Mouse (Mus musculus) MEL (cell line): ENCODE measurements around the gene Plxdc1. TPM values are rescaled to one million over a fixed set of nuclear protein-coding genes. Genes with fewer than 3 reads are reported as not detected.
A peak's percentile ranks its signal among the peaks of the same experiment; 100 is the strongest.

Experiments used
- DNase-seq: peaks from one replicate; pipeline ENCODE4 v3.0.0; 2011; ENCODE audit warnings: low read depth, low spot score
- H3K27ac ChIP-seq: 2 replicates; pipeline ENCODE4 v1.5.1; 2012; ENCODE audit warnings: low read depth, mild to moderate bottlenecking, control low read depth, low read length, moderate library complexity; ENCODE audit not compliant: control insufficient read depth
- H3K27me3 ChIP-seq, 2 experiments: fragments of 150-350 bp in 1 of 2; sonication (generic) in 1 of 2; 2 replicates each; pipeline ENCODE4 v1.6.1; 2012; ENCODE audit warnings: low read length in 2 of 2, mild to moderate bottlenecking in 2 of 2, improper control_type of control experiment in 1 of 2, moderate library complexity in 1 of 2; ENCODE audit not compliant: insufficient read depth in 2 of 2, control insufficient read depth in 1 of 2
- H3K36me3 ChIP-seq, 2 experiments: 2 replicates each; pipeline ENCODE4 v1.6.1; 2012 to 2014; ENCODE audit warnings: low read length in 2 of 2, improper control_type of control experiment in 1 of 2, inconsistent platforms in 1 of 2, mild to moderate bottlenecking in 1 of 2; ENCODE audit not compliant: insufficient read depth in 2 of 2, control insufficient read depth in 1 of 2
- H3K4me1 ChIP-seq, 2 experiments: fragments of 150-350 bp in 1 of 2; sonication (generic) in 1 of 2; 2 replicates each; pipeline ENCODE4 v1.6.1; 2012; ENCODE audit warnings: low read length in 2 of 2, improper control_type of control experiment in 1 of 2, mild to moderate bottlenecking in 1 of 2; ENCODE audit not compliant: insufficient read depth in 2 of 2, control insufficient read depth in 1 of 2
- H3K4me3 ChIP-seq, 2 experiments: fragments of 150-350 bp in 1 of 2; sonication (generic) in 1 of 2; 2 replicates each; pipeline ENCODE4 v1.5.1; 2012; ENCODE audit warnings: low read depth in 2 of 2, low read length in 2 of 2, mild to moderate bottlenecking in 2 of 2, moderate library complexity in 2 of 2, control low read depth in 1 of 2, improper control_type of control experiment in 1 of 2; ENCODE audit not compliant: control insufficient read depth in 1 of 2, insufficient read depth in 1 of 2
- H3K79me2 ChIP-seq: 2 replicates; pipeline ENCODE4 v1.6.1; 2012; ENCODE audit warnings: mild to moderate bottlenecking, low read length, moderate library complexity; ENCODE audit not compliant: control insufficient read depth, poor library complexity, insufficient read depth
- H3K9ac ChIP-seq: 2 replicates; pipeline ENCODE4 v1.6.1; 2012; ENCODE audit warnings: low read depth, mild to moderate bottlenecking, control low read depth, low read length, moderate library complexity; ENCODE audit not compliant: control insufficient read depth, poor library complexity, severe bottlenecking
- H3K9me3 ChIP-seq: fragments of 150-350 bp; sonication (generic); replicated peaks from 2 replicates; pipeline ENCODE4 v1.6.1; 2012; ENCODE audit warnings: mild to moderate bottlenecking, low read length, improper control_type of control experiment, moderate library complexity; ENCODE audit not compliant: insufficient read depth
- CHD2 ChIP-seq: IDR thresholded peaks from 2 replicates; pipeline ENCODE4 v1.6.1; 2011; ENCODE audit warnings: low read length, improper control_type of control experiment
- CTCF ChIP-seq, 3 experiments: IDR thresholded peaks in 2 of 3; conservative IDR thresholded peaks in 1 of 3; 2 replicates each; pipeline ENCODE4 v1.5.1; 2011 to 2012; ENCODE audit warnings: low read length in 3 of 3, low read depth in 2 of 3, mild to moderate bottlenecking in 2 of 3, improper control_type of control experiment in 1 of 3, inconsistent platforms in 1 of 3, mixed read lengths in 1 of 3, moderate library complexity in 1 of 3; ENCODE audit not compliant: control insufficient read depth in 1 of 3, insufficient read depth in 1 of 3, poor library complexity in 1 of 3, severe bottlenecking in 1 of 3
- E2F4 ChIP-seq: IDR thresholded peaks from 2 replicates; pipeline ENCODE4 v1.6.1; 2011; ENCODE audit warnings: low read depth, low read length, improper control_type of control experiment, borderline replicate concordance
- ELF1 ChIP-seq: IDR thresholded peaks from 2 replicates; pipeline ENCODE4 v1.6.1; 2014; ENCODE audit warnings: low read depth, mild to moderate bottlenecking, inconsistent platforms, low read length, improper control_type of control experiment, moderate library complexity
- GABPA ChIP-seq: IDR thresholded peaks from 2 replicates; pipeline ENCODE4 v1.6.1; 2012; ENCODE audit warnings: low read depth, mild to moderate bottlenecking, inconsistent platforms, low read length, improper control_type of control experiment, moderate library complexity
- MAZ ChIP-seq: IDR thresholded peaks from 2 replicates; pipeline ENCODE4 v1.6.1; 2012; ENCODE audit warnings: low read depth, mild to moderate bottlenecking, inconsistent platforms, low read length, improper control_type of control experiment
- MEF2A ChIP-seq: IDR thresholded peaks from 2 replicates; pipeline ENCODE4 v1.6.1; 2014; ENCODE audit warnings: low read depth, mild to moderate bottlenecking, inconsistent platforms, low read length, improper control_type of control experiment; ENCODE audit not compliant: poor library complexity, insufficient replicate concordance, severe bottlenecking; ENCODE audit errors: extremely low read depth
- MYC ChIP-seq: IDR thresholded peaks from 2 replicates; pipeline ENCODE4 v1.6.1; 2011; ENCODE audit warnings: low read depth, mild to moderate bottlenecking, low read length, improper control_type of control experiment, moderate library complexity
- NRF1 ChIP-seq: IDR thresholded peaks from 2 replicates; pipeline ENCODE4 v1.6.1; 2014; ENCODE audit warnings: low read depth, mild to moderate bottlenecking, inconsistent platforms, low read length, improper control_type of control experiment, moderate library complexity; ENCODE audit not compliant: poor library complexity, insufficient read depth, severe bottlenecking
- POLR2A ChIP-seq, 2 experiments: IDR thresholded peaks; 2 replicates each; pipeline ENCODE4 v1.6.1; 2011 to 2012; ENCODE audit warnings: low read length in 2 of 2, mild to moderate bottlenecking in 2 of 2, control low read depth in 1 of 2, improper control_type of control experiment in 1 of 2, low read depth in 1 of 2, moderate library complexity in 1 of 2; ENCODE audit not compliant: control insufficient read depth in 1 of 2, insufficient read depth in 1 of 2, poor library complexity in 1 of 2
- POLR2AphosphoS2 ChIP-seq: IDR thresholded peaks from 2 replicates; pipeline ENCODE4 v1.6.1; 2011; ENCODE audit warnings: low read length, improper control_type of control experiment
- RCOR1 ChIP-seq: IDR thresholded peaks from 2 replicates; pipeline ENCODE4 v1.6.1; 2012; ENCODE audit warnings: low read depth, mild to moderate bottlenecking, inconsistent platforms, low read length, improper control_type of control experiment
- SIN3A ChIP-seq: IDR thresholded peaks from 2 replicates; pipeline ENCODE4 v1.6.1; 2012; ENCODE audit warnings: low read length, improper control_type of control experiment, inconsistent platforms
- TAL1 ChIP-seq: IDR thresholded peaks from 2 replicates; pipeline ENCODE4 v1.6.1; 2012; ENCODE audit warnings: mild to moderate bottlenecking, inconsistent platforms, low read length, moderate library complexity, mixed read lengths
- TCF12 ChIP-seq: IDR thresholded peaks from 2 replicates; pipeline ENCODE4 v1.6.1; 2014; ENCODE audit warnings: low read depth, mild to moderate bottlenecking, inconsistent platforms, low read length, improper control_type of control experiment, moderate library complexity
- ZNF384 ChIP-seq: IDR thresholded peaks from 2 replicates; pipeline ENCODE4 v1.6.1; 2012; ENCODE audit warnings: low read depth, mild to moderate bottlenecking, inconsistent platforms, low read length, improper control_type of control experiment
- polyA plus RNA-seq, 2 experiments: library from polyadenylated mRNA; stranded (reverse) in 1 of 2; unstranded in 1 of 2; fragments of >175 nt in 1 of 2; fragments of >200 nt in 1 of 2; gene quantifications; 2 replicates each; pipeline versions ENCODE4 v1.2.1 to v1.2.4; 2012; ENCODE audit warnings: low replicate concordance in 2 of 2, low read depth in 1 of 2; ENCODE audit not compliant: insufficient read length in 2 of 2, insufficient read depth in 1 of 2, missing spikeins in 1 of 2
- total RNA-seq: library from RNA; depleted of rRNA; stranded (reverse); fragments of 300-350 nt; gene quantifications from 2 replicates; pipeline ENCODE4 v1.2.3, GENCODE M21; 2012

The Plxdc1 gene
- total and polyA plus RNA-seq, 3 experiments, result 13.1 to 24.5 TPM; not detected in 1

DNA sequence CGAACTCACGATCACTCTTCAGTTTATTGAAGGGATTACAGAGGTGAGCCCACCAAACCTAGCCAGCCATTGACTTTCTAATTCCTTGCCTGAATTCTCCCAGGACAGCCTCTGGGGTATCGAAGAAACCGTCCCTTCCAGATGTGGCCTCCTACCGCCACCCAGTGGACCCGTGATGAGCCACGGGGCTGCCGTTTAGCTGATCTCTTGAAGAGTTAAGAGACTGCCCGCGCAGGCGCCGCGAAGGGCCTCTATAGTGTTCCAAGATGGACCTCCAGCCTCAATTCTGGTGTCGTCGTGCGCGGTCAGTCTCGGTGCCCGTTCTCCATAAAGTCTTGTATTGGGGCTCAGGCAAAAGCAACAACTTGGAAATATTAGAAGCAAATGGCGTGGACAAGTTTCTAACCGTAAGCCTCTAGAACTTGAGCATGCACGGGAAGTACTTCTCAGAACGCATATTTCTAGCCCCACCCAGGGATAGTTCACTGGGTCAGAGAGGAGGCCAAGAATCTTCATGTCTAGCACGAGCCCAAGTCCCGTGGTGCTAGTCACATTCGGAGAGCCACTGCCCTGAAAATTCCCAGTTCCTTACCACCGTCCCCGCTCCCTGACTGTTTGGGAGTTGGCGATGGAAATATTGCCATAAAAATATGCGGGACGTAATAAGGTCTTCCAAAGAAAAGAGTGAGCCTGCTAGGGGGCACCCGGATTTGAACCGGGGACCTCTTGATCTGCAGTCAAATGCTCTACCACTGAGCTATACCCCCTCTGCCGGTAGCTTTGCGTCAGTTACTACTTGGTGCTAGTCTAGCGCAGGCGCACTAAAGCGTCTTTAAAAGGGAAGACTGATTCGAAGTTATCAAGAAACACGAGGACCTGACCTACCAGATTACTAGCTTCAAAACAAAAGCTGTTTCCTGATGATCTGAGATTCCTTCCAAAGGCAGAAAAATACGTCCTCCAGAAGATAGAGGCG is 1.6 kb upstream of the Plxdc1 start (continued):
- TF ChIP-seq CTCF (IDR thresholded peaks at IDR 0.05 in 2 of 3, conservative IDR thresholded peaks at IDR 0.05 in 1 of 3; ENCODE audit: control insufficient read depth in 1 of 3, insufficient read depth in 1 of 3, low read depth in 2 of 3, low read length in 3 of 3, poor library complexity in 1 of 3, severe bottlenecking in 1 of 3) (peak; percentile 74 to 99 (median 97); a peak in 5 of 6 replicates), POLR2AphosphoS2 (no peak), SIN3A (peak; percentile 85), CHD2 (no peak), ELF1 (peak; percentile 84), POLR2A (IDR thresholded peaks at IDR 0.05; ENCODE audit: control insufficient read depth in 1 of 2, insufficient read depth in 1 of 2, low read depth in 1 of 2, low read length in 2 of 2, poor library complexity in 1 of 2) (peak in 1 of 2 experiments; percentile 73; a peak in 3 of 4 replicates), ZNF384 (no peak; the same call in 1 of the 2 replicates), E2F4 (no peak), RCOR1 (peak; percentile 92), MEF2A (no peak), MYC (peak; percentile 74), MAZ (peak; percentile 55; the same call in 1 of the 2 replicates), TAL1 (peak; percentile 61)

GRCm38 (mm10) chr11:97986738-97987465 is 658 bp upstream of the Plxdc1 start:
- peaks cover 3% of the 10 kb centered on the region; the same call in 1 of the 2 replicates for H3K79me2 ChIP-seq
- H3K9me3 ChIP-seq, result no peaks in the 10 kb centered on the region
- TF ChIP-seq GABPA, result no peak
- TF ChIP-seq POLR2AphosphoS2, result no peak
- 0 out of 2 replicates have a peak, but pooled peaks have one; percentile 15 for TF ChIP-seq MAZ
- TF ChIP-seq NRF1, result 0 out of 2 replicates have a peak, but pooled peaks have one; percentile 4
- TF ChIP-seq TCF12, result no peak
- H3K4me1 ChIP-seq, result peaks cover 0 to 15% of the 10 kb centered on the region in 2 experiments; a peak in 2 of 4 replicates
- peaks cover 0 to 4% of the 10 kb centered on the region in 2 experiments; a peak in 1 of 4 replicates for H3K36me3 ChIP-seq
- H3K4me3 ChIP-seq, result peak overlapping the region; percentile 65 to 77
- 0 out of 4 replicates have a peak, but pooled peaks cover 0 to 1% of the 10 kb centered on the region in 2 experiments for H3K27me3 ChIP-seq
- peak overlapping the region; percentile 77 for H3K9ac ChIP-seq
- no peak for DNase-seq
- no peak overlapping the region for H3K27ac ChIP-seq
